Mouse (Mus musculus): ENCODE measurements at regions not wholly inside any gene's neighbourhood (a gene's known extent, or its start where the extent isn't known, plus 50 kb on each side); places are given as distances from the start of the nearest gene placed in this dataset.

DNA sequence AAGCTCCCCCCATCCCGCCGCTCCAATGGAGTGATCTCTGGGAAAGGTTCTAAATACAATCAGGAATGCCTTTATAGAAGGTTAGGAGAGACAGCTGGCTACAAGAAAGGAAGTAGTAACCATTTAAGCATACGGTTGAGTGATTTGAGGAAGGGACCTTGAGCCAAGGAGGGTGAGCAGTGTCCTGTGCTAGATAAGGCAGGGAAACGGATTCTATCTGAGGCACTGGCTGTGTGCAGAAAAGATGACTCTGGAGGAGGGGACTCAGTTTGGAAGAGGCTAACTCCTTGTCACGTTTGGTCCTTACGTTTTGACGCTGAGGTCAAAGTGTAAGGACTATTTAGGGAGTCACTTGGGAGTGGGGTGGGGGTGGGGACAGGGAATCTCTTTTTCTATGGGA lies 84.3 kb upstream of the 4930535I16Rik start:
- Histone ChIP-seq H3K27ac (no peak overlapping the region), H3K9ac (replicated peaks; ENCODE audit: low read length) (no peak overlapping the region), H3K4me1 (ENCODE audit: insufficient read depth, low read length) (peaks cover 3% of the 10 kb centered on the region; the same call in 1 of the 2 replicates), H3K4me2 (ENCODE audit: low read depth, low read length) (no peak overlapping the region), H3K9me3 (ENCODE audit: low read length) (no peaks in the 10 kb centered on the region), H3K4me3 (ENCODE audit: low read length) (no peak overlapping the region), H3K27me3 (ENCODE audit: insufficient read depth, low read length) (no peaks in the 10 kb centered on the region), H3K36me3 (ENCODE audit: insufficient read depth, low read length) (no peaks in the 10 kb centered on the region)
- DNase-seq (ENCODE audit: low spot score) = no peak
- no peak for ATAC-seq
- TF ChIP-seq CTCF (IDR thresholded peaks at IDR 0.05; ENCODE audit: low read depth) = no peak
- 81% methylated on average over 7 of the region's 7 CpGs for WGBS

DNA sequence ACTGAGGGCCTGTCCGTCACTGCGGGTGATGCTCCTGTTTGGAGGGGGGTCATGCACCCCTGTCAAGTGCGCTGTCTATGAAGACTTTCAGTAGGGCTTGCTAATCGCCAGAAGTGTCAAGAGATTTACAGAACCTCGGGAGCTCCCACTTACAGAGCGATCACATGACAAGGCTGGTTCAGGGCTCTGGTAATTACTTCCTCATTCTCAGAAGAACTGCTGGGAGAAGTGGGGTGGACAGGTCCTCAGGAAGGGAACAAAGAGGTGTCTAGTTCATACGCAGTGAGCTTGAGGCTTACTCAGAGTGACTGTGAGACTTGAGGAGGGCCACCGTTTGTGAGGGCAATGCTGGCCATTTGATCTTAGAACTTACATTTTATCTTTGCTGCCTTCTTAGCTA lies 78.0 kb upstream of the 4930535I16Rik start:
- peaks cover 8% of the 10 kb centered on the region; the same call in 1 of the 2 replicates for H3K4me1 ChIP-seq (ENCODE audit: insufficient read depth, low read length)
- 0 out of 2 replicates have a peak, but pooled peaks cover 3% of the 10 kb centered on the region for H3K27me3 ChIP-seq (ENCODE audit: insufficient read depth, low read length)
- no peak overlapping the region for H3K27ac ChIP-seq
- TF ChIP-seq CTCF (IDR thresholded peaks at IDR 0.05; ENCODE audit: low read depth) = no peak
- no peak overlapping the region for H3K4me3 ChIP-seq (ENCODE audit: low read length)
- 71% methylated on average over 8 of the region's 8 CpGs for WGBS
- no peaks in the 10 kb centered on the region for H3K36me3 ChIP-seq (ENCODE audit: insufficient read depth, low read length)
- H3K9ac ChIP-seq (replicated peaks; ENCODE audit: low read length) = no peak overlapping the region
- DNase-seq (ENCODE audit: low spot score) = no peak
- H3K4me2 ChIP-seq (ENCODE audit: low read depth, low read length) = no peak overlapping the region
- H3K9me3 ChIP-seq (ENCODE audit: low read length) = no peaks in the 10 kb centered on the region
- no peak for ATAC-seq

GRCm38 (mm10) chr4:123991223-123991622 lies 73.4 kb upstream of the 4930535I16Rik start:
- peak overlapping the region; percentile 32 for H3K4me3 ChIP-seq (ENCODE audit: low read length)
- peaks cover 3% of the 10 kb centered on the region; the same call in 1 of the 2 replicates for H3K27me3 ChIP-seq (ENCODE audit: insufficient read depth, low read length)
- DNase-seq (ENCODE audit: low spot score) = no peak
- no peak overlapping the region for H3K27ac ChIP-seq
- H3K9ac ChIP-seq (replicated peaks; ENCODE audit: low read length) = no peak overlapping the region
- no peak for TF ChIP-seq CTCF (IDR thresholded peaks at IDR 0.05; ENCODE audit: low read depth)
- H3K4me2 ChIP-seq (ENCODE audit: low read depth, low read length) = peak overlapping the region; percentile 66
- WGBS = 7% methylated on average over 10 of the region's 10 CpGs
- no peaks in the 10 kb centered on the region for H3K36me3 ChIP-seq (ENCODE audit: insufficient read depth, low read length)
- peaks cover 12% of the 10 kb centered on the region; the same call in 1 of the 2 replicates for H3K4me1 ChIP-seq (ENCODE audit: insufficient read depth, low read length)
- no peak for ATAC-seq
- H3K9me3 ChIP-seq (ENCODE audit: low read length) = no peaks in the 10 kb centered on the region

DNA sequence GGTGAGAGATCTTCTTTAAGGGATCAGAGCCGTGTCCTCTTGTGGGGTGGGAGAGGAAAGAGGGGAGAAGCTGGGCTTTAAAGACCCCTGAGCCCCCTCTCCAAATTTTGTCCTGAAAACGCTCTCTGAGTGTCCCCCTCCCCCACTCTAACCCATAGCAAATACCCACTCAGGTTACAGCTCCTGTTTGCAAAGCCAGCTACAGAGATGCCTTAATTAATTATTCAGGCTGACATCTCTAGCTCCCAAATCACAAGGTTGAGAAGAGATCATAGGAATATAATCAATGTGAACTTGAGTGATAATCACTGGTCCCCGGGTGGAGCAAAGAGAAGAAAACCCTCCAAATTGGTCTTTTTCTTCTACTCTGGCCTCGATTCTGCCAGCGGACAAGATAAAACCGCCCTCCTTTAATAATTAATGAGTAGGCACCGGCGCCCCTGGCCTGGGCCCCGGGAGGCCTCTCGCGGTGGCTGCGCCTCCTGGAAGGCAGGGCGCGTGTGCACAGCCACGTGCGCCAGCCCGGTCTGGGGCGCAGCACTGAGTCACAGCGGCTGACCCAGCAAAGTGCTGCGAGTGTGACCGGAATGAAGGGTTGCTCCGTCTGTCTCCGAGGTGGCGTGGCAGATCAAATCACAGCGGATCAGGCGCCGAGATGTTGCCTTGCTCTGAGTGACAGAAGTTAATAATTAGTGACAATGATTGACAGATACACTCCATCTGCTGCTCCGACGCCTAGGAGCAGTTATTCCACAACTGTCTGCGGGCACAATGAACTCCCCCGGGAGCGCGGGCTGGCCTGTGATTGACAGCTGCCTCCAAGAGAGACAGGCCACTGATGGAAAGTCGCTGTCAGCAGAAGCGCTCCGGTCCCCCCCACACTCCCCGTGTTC lies 72.7 kb upstream of the 4930535I16Rik start:
- 2% methylated on average over 37 of the region's 37 CpGs for WGBS
- H3K9me3 ChIP-seq (ENCODE audit: low read length) = no peaks in the 10 kb centered on the region
- H3K4me1 ChIP-seq (ENCODE audit: insufficient read depth, low read length) = peaks cover 12% of the 10 kb centered on the region; the same call in 1 of the 2 replicates
- no peak for TF ChIP-seq CTCF (IDR thresholded peaks at IDR 0.05; ENCODE audit: low read depth)
- ATAC-seq (peak; percentile 67; the same call in 1 of the 2 replicates), DNase-seq (ENCODE audit: low spot score) (peak; percentile 36)
- peak overlapping the region; percentile 66 for H3K4me2 ChIP-seq (ENCODE audit: low read depth, low read length)
- peak overlapping the region; percentile 32 for H3K4me3 ChIP-seq (ENCODE audit: low read length)
- no peak overlapping the region for H3K27ac ChIP-seq
- no peaks in the 10 kb centered on the region for H3K36me3 ChIP-seq (ENCODE audit: insufficient read depth, low read length)
- peaks cover 3% of the 10 kb centered on the region; the same call in 1 of the 2 replicates for H3K27me3 ChIP-seq (ENCODE audit: insufficient read depth, low read length)
- 0 out of 2 replicates have a peak overlapping the region, but pooled peaks have one; percentile 37 for H3K9ac ChIP-seq (replicated peaks; ENCODE audit: low read length)
